Mouse (Mus musculus): ENCODE data around the gene Ipo7. TPM values are rescaled to one million over a fixed set of nuclear protein-coding genes. Genes with fewer than 3 reads are reported as not detected.
"Not testable (repeated sequence)": the region's sequence is repeated elsewhere in the genome, so short reads cannot be mapped to it uniquely, and the experiment has no call there.

The Ipo7 gene
- polyA plus RNA-seq, 1 experiment from 2014 or later, result 44.4 TPM

GRCm38 (mm10) chr7:110028826-110029225, 10.8 kb downstream of the Ipo7 start:
- H3K9ac ChIP-seq, result no peak overlapping the region
- H3K27me3 ChIP-seq (replicated peaks), result no peaks in the 10 kb centered on the region
- H3K36me3 ChIP-seq, result 0 out of 2 replicates have a peak, but pooled peaks cover 2% of the 10 kb centered on the region
- 77% methylated on average over 1 of the region's 1 CpGs for WGBS
- H3K9me3 ChIP-seq, result no peaks in the 10 kb centered on the region
- H3K4me2 ChIP-seq (replicated peaks), result no peak overlapping the region
- ATAC-seq, result no peak
- H3K27ac ChIP-seq, result no peak overlapping the region
- no peak overlapping the region for H3K4me3 ChIP-seq (replicated peaks)
- H3K4me1 ChIP-seq (replicated peaks), result no peaks in the 10 kb centered on the region

- Histone ChIP-seq H3K36me3 (peaks cover 6% of the 10 kb centered on the region; the same call in 1 of the 2 replicates), H3K27ac (no peak overlapping the region), H3K4me1 (replicated peaks) (no peaks in the 10 kb centered on the region), H3K4me3 (replicated peaks) (no peak overlapping the region), H3K9ac (no peak overlapping the region), H3K27me3 (replicated peaks) (no peaks in the 10 kb centered on the region), H3K4me2 (replicated peaks) (no peak overlapping the region), H3K9me3 (no peaks in the 10 kb centered on the region)
- WGBS, result 70% methylated on average over 3 of the region's 3 CpGs
- ATAC-seq, result no peak
These were observed 12.3 kb downstream of the Ipo7 start for GRCm38 (mm10) chr7:110030342-110030741.

DNA sequence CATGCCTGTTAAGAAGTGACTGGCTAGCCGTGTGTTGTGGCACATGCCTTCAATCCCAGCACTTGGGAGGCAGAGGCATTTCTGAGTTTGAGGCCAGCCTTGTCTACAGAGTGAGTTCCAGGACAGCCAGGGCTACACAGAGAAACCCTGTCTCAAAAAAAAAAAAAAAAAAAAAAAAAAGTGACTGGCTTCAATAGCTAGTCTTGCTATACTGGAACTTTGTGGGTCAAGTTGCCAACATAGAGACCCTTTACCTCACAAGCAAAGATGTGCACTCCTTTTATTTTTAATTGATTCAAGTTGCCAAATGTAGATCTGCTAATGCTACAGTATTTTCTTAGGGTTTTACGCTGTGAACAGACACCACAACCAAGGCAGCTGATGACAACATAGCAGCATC, 39.6 kb downstream of the Ipo7 start:
- not testable (repeated sequence) for H3K4me2 ChIP-seq (replicated peaks); H3K9me3 ChIP-seq; H3K9ac ChIP-seq; H3K27ac ChIP-seq; H3K27me3 ChIP-seq (replicated peaks); ATAC-seq; H3K36me3 ChIP-seq; H3K4me3 ChIP-seq (replicated peaks); H3K4me1 ChIP-seq (replicated peaks)
- 95% methylated on average over 2 of the region's 2 CpGs for WGBS

DNA sequence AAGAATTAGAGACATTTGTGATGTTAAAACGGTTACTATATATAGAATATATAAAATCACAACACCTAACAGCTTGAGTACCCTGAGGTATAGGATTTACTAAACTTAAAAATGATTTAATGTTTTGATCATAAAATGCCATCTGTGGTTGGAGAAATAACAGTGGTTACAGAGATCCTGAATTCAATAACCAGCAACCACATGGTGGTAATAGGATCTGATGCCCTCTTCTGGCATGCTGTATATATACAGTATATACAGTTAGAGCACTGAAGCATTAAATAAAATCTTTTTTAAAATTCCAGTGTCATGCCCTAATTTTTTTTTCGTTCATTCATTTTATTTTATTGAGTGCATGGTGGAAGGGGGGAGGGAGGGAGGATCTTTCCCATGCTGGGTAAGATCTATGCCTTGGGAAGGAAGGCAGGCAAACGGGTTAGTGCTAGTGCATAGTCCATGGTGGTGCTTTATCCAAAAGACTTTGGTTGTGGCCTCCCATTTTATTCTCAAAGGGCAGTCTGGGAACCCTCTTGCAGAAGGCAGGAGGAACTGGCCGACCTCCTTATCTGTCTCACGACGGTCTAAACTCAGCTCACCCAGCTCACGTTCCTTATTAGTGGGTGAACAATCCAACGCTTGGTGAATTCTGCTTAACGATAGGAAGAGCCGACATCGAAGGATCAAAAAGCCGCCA, 41.2 kb downstream of the Ipo7 start:
- ATAC-seq, result no peak
- Histone ChIP-seq H3K36me3 (peaks cover 4% of the 10 kb centered on the region; the same call in 1 of the 2 replicates), H3K4me2 (replicated peaks) (0 out of 2 replicates have a peak overlapping the region, but pooled peaks have one; percentile 60), H3K9me3 (no peaks in the 10 kb centered on the region), H3K9ac (no peak overlapping the region), H3K27me3 (replicated peaks) (no peaks in the 10 kb centered on the region), H3K4me3 (replicated peaks) (no peak overlapping the region), H3K27ac (no peak overlapping the region), H3K4me1 (replicated peaks) (peaks cover 10% of the 10 kb centered on the region; the same call in 1 of the 2 replicates)
- 89% methylated on average over 12 of the region's 12 CpGs for WGBS

GRCm38 (mm10) chr7:110060106-110060668, 42.1 kb downstream of the Ipo7 start:
- ATAC-seq, result no peak
- 20% methylated on average over 5 of the region's 5 CpGs for WGBS

DNA sequence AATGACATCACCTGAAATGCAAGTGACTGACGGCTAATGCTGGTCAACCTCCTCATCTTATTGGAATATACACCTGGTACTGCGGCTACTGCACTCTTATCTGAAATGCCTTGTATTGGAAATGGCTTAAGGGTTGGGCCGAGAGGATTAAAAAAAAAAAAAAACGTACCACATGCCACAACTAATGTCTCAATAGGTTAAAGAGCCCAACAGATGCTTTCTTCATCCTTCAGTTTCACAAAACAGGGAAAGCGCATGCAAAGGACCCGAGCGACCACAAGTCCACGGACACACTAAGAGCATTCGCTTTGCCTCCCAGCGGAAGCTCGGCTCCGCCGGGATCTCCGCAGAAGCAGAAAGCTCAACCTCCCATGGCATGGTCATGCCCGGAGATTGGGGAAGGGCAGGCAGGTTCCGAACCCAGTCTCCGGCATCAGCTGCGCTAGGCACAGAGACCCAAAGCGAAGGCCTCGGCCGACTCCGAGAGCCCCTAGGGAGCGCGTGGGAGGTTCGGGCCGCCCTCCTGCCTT, 42.7 kb downstream of the Ipo7 start:
- Histone ChIP-seq H3K36me3 (no peaks in the 10 kb centered on the region), H3K4me3 (replicated peaks) (peak overlapping the region; percentile 76), H3K9me3 (no peaks in the 10 kb centered on the region), H3K27me3 (replicated peaks) (no peaks in the 10 kb centered on the region), H3K27ac (peak overlapping the region; percentile 99), H3K4me1 (replicated peaks) (peaks cover 10% of the 10 kb centered on the region; the same call in 1 of the 2 replicates), H3K4me2 (replicated peaks) (peak overlapping the region; percentile 60), H3K9ac (peak overlapping the region; percentile 99)
- peak; percentile 26 for ATAC-seq
- under 1% methylated on average over 26 of the region's 26 CpGs for WGBS

More at GRCm38 (mm10) chr7:110060106-110060668, 42.1 kb downstream of the Ipo7 start:
- peak overlapping the region; percentile 76 for H3K4me3 ChIP-seq (replicated peaks)
- peak overlapping the region; percentile 60 for H3K4me2 ChIP-seq (replicated peaks)
- H3K27ac ChIP-seq, result peak overlapping the region; percentile 99
- H3K36me3 ChIP-seq, result peaks cover under 1% of the 10 kb centered on the region; the same call in 1 of the 2 replicates
- H3K27me3 ChIP-seq (replicated peaks), result no peaks in the 10 kb centered on the region
- peaks cover 10% of the 10 kb centered on the region; the same call in 1 of the 2 replicates for H3K4me1 ChIP-seq (replicated peaks)
- H3K9me3 ChIP-seq, result no peaks in the 10 kb centered on the region
- peak overlapping the region; percentile 99 for H3K9ac ChIP-seq

GRCm38 (mm10) chr7:110061199-110061751, 43.2 kb downstream of the Ipo7 start, which contains the start of gene Zfp143:
Gene Zfp143, plus strand, starts transcription at chr7:110061217.
- peak within 1 kb of the TSS; percentile 76 for H3K4me3 ChIP-seq (replicated peaks)
- no peaks in the 10 kb centered on the region for H3K36me3 ChIP-seq
- no peaks in the 10 kb centered on the region for H3K27me3 ChIP-seq (replicated peaks)
- H3K4me2 ChIP-seq (replicated peaks), result peak within 1 kb of the TSS; percentile 61
- under 1% methylated on average over 34 of the region's 34 CpGs for WGBS
- peak within 1 kb of the TSS; percentile 100 for H3K27ac ChIP-seq
- no peaks in the 10 kb centered on the region for H3K9me3 ChIP-seq
- peak within 1 kb of the TSS; percentile 99 for H3K9ac ChIP-seq
- ATAC-seq, result peak; percentile 98
- peaks cover 10% of the 10 kb centered on the region; the same call in 1 of the 2 replicates for H3K4me1 ChIP-seq (replicated peaks)

GRCm38 (mm10) chr7:110061752-110062273, 43.7 kb downstream of the Ipo7 start:
- WGBS, result under 1% methylated on average over 48 of the region's 48 CpGs
- Histone ChIP-seq H3K4me1 (replicated peaks) (peaks cover 10% of the 10 kb centered on the region; the same call in 1 of the 2 replicates), H3K4me3 (replicated peaks) (peak overlapping the region; percentile 70), H3K27ac (peak overlapping the region; percentile 100), H3K27me3 (replicated peaks) (no peaks in the 10 kb centered on the region), H3K36me3 (no peaks in the 10 kb centered on the region), H3K4me2 (replicated peaks) (peak overlapping the region; percentile 61), H3K9ac (peak overlapping the region; percentile 93), H3K9me3 (no peaks in the 10 kb centered on the region)
- peak; percentile 91 for ATAC-seq

- WGBS, result 94% methylated on average over 9 of the region's 9 CpGs
- Histone ChIP-seq H3K4me3 (replicated peaks) (no peak overlapping the region), H3K27me3 (replicated peaks) (no peaks in the 10 kb centered on the region), H3K9me3 (no peaks in the 10 kb centered on the region), H3K4me2 (replicated peaks) (no peak overlapping the region), H3K9ac (no peak overlapping the region), H3K27ac (no peak overlapping the region), H3K36me3 (peaks cover 7% of the 10 kb centered on the region; the same call in 1 of the 2 replicates), H3K4me1 (replicated peaks) (peaks cover 10% of the 10 kb centered on the region; the same call in 1 of the 2 replicates)
- no peak for ATAC-seq
These were observed 45.7 kb downstream of the Ipo7 start for GRCm38 (mm10) chr7:110063731-110064130.

- H3K27ac ChIP-seq, result no peak overlapping the region
- no peak overlapping the region for H3K4me2 ChIP-seq (replicated peaks)
- 77% methylated on average over 2 of the region's 2 CpGs for WGBS
- H3K36me3 ChIP-seq, result peaks cover 24% of the 10 kb centered on the region
- no peak overlapping the region for H3K9ac ChIP-seq
- no peak for ATAC-seq
- no peaks in the 10 kb centered on the region for H3K27me3 ChIP-seq (replicated peaks)
- no peak overlapping the region for H3K4me3 ChIP-seq (replicated peaks)
- no peaks in the 10 kb centered on the region for H3K4me1 ChIP-seq (replicated peaks)
- H3K9me3 ChIP-seq, result no peaks in the 10 kb centered on the region
These were observed 51.0 kb downstream of the Ipo7 start for GRCm38 (mm10) chr7:110069070-110069469.

GRCm38 (mm10) chr7:110078168-110078567, 60.1 kb downstream of the Ipo7 start:
- no peak for ATAC-seq
- Histone ChIP-seq H3K9ac (no peak overlapping the region), H3K4me2 (replicated peaks) (no peak overlapping the region), H3K27me3 (replicated peaks) (no peaks in the 10 kb centered on the region), H3K9me3 (no peaks in the 10 kb centered on the region), H3K4me1 (replicated peaks) (no peaks in the 10 kb centered on the region), H3K36me3 (peaks cover 35% of the 10 kb centered on the region), H3K4me3 (replicated peaks) (no peak overlapping the region), H3K27ac (no peak overlapping the region)
- WGBS, result 91% methylated on average over 5 of the region's 5 CpGs
